Mouse (Mus musculus): ENCODE data around the gene Hs6st2.

GRCm38 (mm10) chrX:51658236-51658635, 23.4 kb downstream of the Hs6st2 start:
- TF ChIP-seq POLR2A (IDR thresholded peaks at IDR 0.05; ENCODE audit: control insufficient read depth, low read depth, low read length) (no peak), CTCF (IDR thresholded peaks at IDR 0.05; ENCODE audit: control insufficient read depth, insufficient read depth, insufficient replicate concordance, low read depth, low read length) (no peak)

Measured in testis, adult 2 months (tissue).